Mouse (Mus musculus) megakaryocyte, embryonic 14.5 days (primary cell): ENCODE data around the gene Fbxl17.

ENCODE experiments used
- FLI1 ChIP-seq: IDR thresholded peaks from 2 replicates; pipeline ENCODE4 v1.6.1; 2012; ENCODE audit warnings: low read length, inconsistent platforms, mixed read lengths
- GATA1 ChIP-seq: IDR thresholded peaks from 3 replicates; pipeline ENCODE4 v1.6.1; 2012; ENCODE audit warnings: mixed read lengths, low read length, inconsistent platforms, borderline replicate concordance

GRCm38 (mm10) chr17:63419503-63419902 lies 80.3 kb downstream of the Fbxl17 start:
- no peak for TF ChIP-seq FLI1
- no peak for TF ChIP-seq GATA1
